Mouse (Mus musculus) naive thymus-derived CD4-positive, alpha-beta T cell, adult 2 months (primary cell): ENCODE measurements around the gene Pole2.
A peak's percentile ranks its signal among the peaks of the same experiment; 100 is the strongest.

Experiments used
- DNase-seq: peaks from one replicate; pipeline ENCODE4 v3.0.0-alpha.2; 2011; ENCODE audit warnings: low read depth

Pole2 gene

GRCm38 (mm10) chr12:69227776-69228466 is at the start of gene Pole2:
TSS of gene Pole2 (minus strand) at chr12:69228195.
- peak; percentile 91 for DNase-seq

GRCm38 (mm10) chr12:69268956-69269355 is 41.0 kb upstream of the Pole2 start:
- DNase-seq = no peak

- DNase-seq = no peak
Measured at GRCm38 (mm10) chr12:69267956-69268632, 40.1 kb upstream of the Pole2 start.

GRCm38 (mm10) chr12:69265031-69265430 is 37.0 kb upstream of the Pole2 start:
- DNase-seq = no peak

- DNase-seq = no peak
Measured at GRCm38 (mm10) chr12:69262251-69262650, 34.3 kb upstream of the Pole2 start.

GRCm38 (mm10) chr12:69257836-69258235 is 29.8 kb upstream of the Pole2 start:
- DNase-seq = peak; percentile 89

- DNase-seq = peak; percentile 27
Measured at GRCm38 (mm10) chr12:69253806-69254205, 25.8 kb upstream of the Pole2 start.

- DNase-seq = no peak
Measured at GRCm38 (mm10) chr12:69250756-69251155, 22.8 kb upstream of the Pole2 start.

- DNase-seq = no peak
Measured at GRCm38 (mm10) chr12:69249766-69250165, 21.8 kb upstream of the Pole2 start.

- DNase-seq = peak; percentile 71
Measured at GRCm38 (mm10) chr12:69241771-69242431, 13.9 kb upstream of the Pole2 start.

GRCm38 (mm10) chr12:69241405-69241770 is 13.4 kb upstream of the Pole2 start:
- no peak for DNase-seq

GRCm38 (mm10) chr12:69240876-69241275 is 12.9 kb upstream of the Pole2 start, which contains the start of gene Klhdc1:
TSS of gene Klhdc1 (plus strand) at chr12:69241176.
- no peak for DNase-seq

GRCm38 (mm10) chr12:69238284-69238683 is 10.3 kb upstream of the Pole2 start:
- no peak for DNase-seq

GRCm38 (mm10) chr12:69235782-69236181 is 7.8 kb upstream of the Pole2 start:
- DNase-seq = no peak

- peak; percentile 82 for DNase-seq
Measured at GRCm38 (mm10) chr12:69229251-69229650, 1.3 kb upstream of the Pole2 start.

GRCm38 (mm10) chr12:69220613-69221277 is 7.2 kb downstream of the Pole2 start:
- no peak for DNase-seq

- DNase-seq = no peak
Measured at GRCm38 (mm10) chr12:69216587-69216986, 11.4 kb downstream of the Pole2 start.

GRCm38 (mm10) chr12:69215000-69215785 is 12.8 kb downstream of the Pole2 start:
- no peak for DNase-seq

- no peak for DNase-seq
Measured at GRCm38 (mm10) chr12:69214393-69214792, 13.6 kb downstream of the Pole2 start.

- DNase-seq = no peak
Measured at GRCm38 (mm10) chr12:69213186-69213777, 14.7 kb downstream of the Pole2 start.

GRCm38 (mm10) chr12:69211057-69211456 is 16.9 kb downstream of the Pole2 start:
- DNase-seq = peak; percentile 57
